Mouse (Mus musculus): ENCODE measurements around the gene Klrb1c.

- TF ChIP-seq CTCF (IDR thresholded peaks at IDR 0.05; ENCODE audit: low read depth, low read length) (no peak), POLR2AphosphoS5 (IDR thresholded peaks at IDR 0.05; ENCODE audit: insufficient replicate concordance, low read depth, low read length) (no peak), GATA1 (IDR thresholded peaks at IDR 0.05; ENCODE audit: borderline replicate concordance, low read length) (no peak)
Observed at GRCm38 (mm10) chr6:128796321-128796955, 7.4 kb upstream of the Klrb1c start.
